Mouse (Mus musculus): ENCODE data around the gene Mapkapk5.

Mapkapk5 gene

GRCm38 (mm10) chr5:121484801-121485200 is 60.9 kb downstream of the Mapkapk5 start:
- no peak for DNase-seq

- DNase-seq: no peak
These were observed 68.0 kb downstream of the Mapkapk5 start for GRCm38 (mm10) chr5:121477680-121478079.

- no peak for DNase-seq
These were observed 69.7 kb downstream of the Mapkapk5 start for GRCm38 (mm10) chr5:121476040-121476439.
